Comparison of ENCODE assay signal across 8 mouse cellular contexts in genomic region chr17:17792578-17792977, GRCm38 (mm10). TPM values are rescaled to one million over a fixed set of nuclear protein-coding genes. Genes with fewer than 3 reads are reported as not detected.
A peak's percentile ranks its signal among the peaks of the same experiment; 100 is the strongest.
DNase-seq lines count a peak whose midpoint lies in the region; ATAC-seq and TF ChIP-seq lines count a peak whose summit lies in the region.

No protein-coding gene starts in this region.

- 53% methylated on average over 1 of the region's 1 CpGs for WGBS in neural tube, embryonic 11.5 days
- 66% methylated on average over 1 of the region's 1 CpGs for WGBS in neural tube, embryonic 15.5 days
- WGBS in forebrain, embryonic 15.5 days = 69% methylated on average over 1 of the region's 1 CpGs

- no peaks in the 10 kb centered on the region for H3K9me3 ChIP-seq in neural tube, embryonic 11.5 days (ENCODE audit: control insufficient read depth, low read length)
- H3K9me3 ChIP-seq in neural tube, embryonic 15.5 days (replicated peaks) = no peaks in the 10 kb centered on the region
- H3K9me3 ChIP-seq in forebrain, embryonic 15.5 days = no peaks in the 10 kb centered on the region

- no peaks in the 10 kb centered on the region for H3K27me3 ChIP-seq in neural tube, embryonic 11.5 days (ENCODE audit: control insufficient read depth, insufficient read depth, low read length)
- H3K27me3 ChIP-seq in neural tube, embryonic 15.5 days (replicated peaks) = no peaks in the 10 kb centered on the region
- no peaks in the 10 kb centered on the region for H3K27me3 ChIP-seq in forebrain, embryonic 15.5 days

- TF ChIP-seq CTCF in gastrocnemius, adult 2 months (IDR thresholded peaks at IDR 0.05) = no peak

- H3K36me3 ChIP-seq in neural tube, embryonic 11.5 days (ENCODE audit: control insufficient read depth, insufficient read depth, low read length) = no peaks in the 10 kb centered on the region
- no peaks in the 10 kb centered on the region for H3K36me3 ChIP-seq in neural tube, embryonic 15.5 days
- H3K36me3 ChIP-seq in forebrain, embryonic 15.5 days = no peaks in the 10 kb centered on the region

- no peak overlapping the region for H3K27ac ChIP-seq in neural tube, embryonic 11.5 days (ENCODE audit: low read depth, low read length)
- no peak overlapping the region for H3K27ac ChIP-seq in neural tube, embryonic 15.5 days (replicated peaks)
- H3K27ac ChIP-seq in gastrocnemius, adult 2 months = no peak overlapping the region
- H3K27ac ChIP-seq in forebrain, embryonic 15.5 days (replicated peaks) = no peak overlapping the region

- no peak overlapping the region for H3K4me3 ChIP-seq in neural tube, embryonic 11.5 days (ENCODE audit: low read depth, low read length)
- no peak overlapping the region for H3K4me3 ChIP-seq in neural tube, embryonic 15.5 days (replicated peaks)
- no peak overlapping the region for H3K4me3 ChIP-seq in gastrocnemius, adult 2 months
- no peak overlapping the region for H3K4me3 ChIP-seq in forebrain, embryonic 15.5 days

- DNase-seq in adrenal gland, adult 2 months = peak; percentile 61
- DNase-seq in adrenal gland, adult 8-10 months = no peak
- peak; percentile 16 for DNase-seq in neural tube, embryonic 11.5 days (ENCODE audit: low spot score)
- peak; percentile 8 to 26 for DNase-seq in layer of hippocampus, postnatal 10 days (ENCODE audit: low spot score in 2 of 2)
- DNase-seq in right cerebral cortex, postnatal 25 days = peak; percentile 13
- no peak for DNase-seq in gastrocnemius, adult 2 months

- no peaks in the 10 kb centered on the region for H3K4me1 ChIP-seq in neural tube, embryonic 11.5 days (ENCODE audit: control insufficient read depth, insufficient read depth, low read length)
- H3K4me1 ChIP-seq in neural tube, embryonic 15.5 days = no peaks in the 10 kb centered on the region
- no peaks in the 10 kb centered on the region for H3K4me1 ChIP-seq in forebrain, embryonic 15.5 days

- no peak overlapping the region for H3K9ac ChIP-seq in neural tube, embryonic 11.5 days (ENCODE audit: low read length)
- no peak overlapping the region for H3K9ac ChIP-seq in neural tube, embryonic 15.5 days (replicated peaks)
- H3K9ac ChIP-seq in forebrain, embryonic 15.5 days (replicated peaks) = no peak overlapping the region

- intact Hi-C loops in gastrocnemius, adult 2 months (cut with DNase I) = no loop called here

- no peak overlapping the region for H3K4me2 ChIP-seq in neural tube, embryonic 11.5 days (ENCODE audit: low read depth)
- H3K4me2 ChIP-seq in neural tube, embryonic 15.5 days = no peak overlapping the region
- no peak overlapping the region for H3K4me2 ChIP-seq in forebrain, embryonic 15.5 days (replicated peaks)

- no peak for ATAC-seq in neural tube, embryonic 11.5 days (ENCODE audit: insufficient read depth, low FRiP score, low TSS enrichment)
- no peak for ATAC-seq in neural tube, embryonic 15.5 days (ENCODE audit: low FRiP score)
- ATAC-seq in forebrain, embryonic 15.5 days (replicated peaks) = no peak

RNA-seq across cellular contexts. Expression of gene Spaca6, which starts 34.4 kb away (rescaled TPM):
- 10 to 100 TPM; 47.5 to 52.3 TPM for total RNA-seq in adrenal gland, adult 2 months (2021)
- polyA plus RNA-seq in adrenal gland, adult 2 months (2012; rRNA removed) = 41.1 and 41.3 TPM in 2 replicates
- total RNA-seq in adrenal gland, adult 8-10 months (2022) = 100 to 1,000 TPM in 2 of 4 experiments, 10 to 100 TPM in 2; 43.9 to 173 (median 91.6) TPM
- 22.1 and 27.0 TPM in 2 replicates for polyA plus RNA-seq in neural tube, embryonic 11.5 days (2014; fragmentation: Nextera tagmentation; extraction: Ambion mirVana)
- 21.8 and 29.6 TPM in 2 replicates for polyA plus RNA-seq in neural tube, embryonic 15.5 days (2015; fragmentation: Nextera tagmentation; extraction: Ambion mirVana)
- 100 to 1,000 TPM in 1 of 2 experiments, 10 to 100 TPM in 1; 79.2 to 100 TPM for total RNA-seq in layer of hippocampus, postnatal 10 days (2021)
- total RNA-seq in gastrocnemius, adult 2 months (2021) = 1 to 10 TPM; 8.4 to 8.9 TPM
- 26.8 and 27.1 TPM in 2 replicates for polyA plus RNA-seq in forebrain, embryonic 15.5 days (2015; fragmentation: Nextera tagmentation; extraction: Ambion mirVana)

Comparison
In these comparisons a context has a peak if more than half of its experiments do, and no peak if none do; other contexts are left out.
1. DNase-seq: peak in adrenal gland, adult 2 months (single experiment), neural tube, embryonic 11.5 days (single experiment), layer of hippocampus, postnatal 10 days (2 of 2) and right cerebral cortex, postnatal 25 days (single experiment); none in adrenal gland, adult 8-10 months (single experiment) and gastrocnemius, adult 2 months (single experiment).
2. RNA of gene Spaca6, which starts 34.4 kb away (total RNA-seq): 43.9 to 173 TPM in adrenal gland, adult 8-10 months, 79.2 to 100 TPM in layer of hippocampus, postnatal 10 days and 47.5 to 52.3 TPM in adrenal gland, adult 2 months; 8.4 to 8.9 TPM in gastrocnemius, adult 2 months; every median in the first group is over 4 times any median in the second.